ENCODE assay signal across 8 mouse cellular contexts in the genomic region with DNA sequence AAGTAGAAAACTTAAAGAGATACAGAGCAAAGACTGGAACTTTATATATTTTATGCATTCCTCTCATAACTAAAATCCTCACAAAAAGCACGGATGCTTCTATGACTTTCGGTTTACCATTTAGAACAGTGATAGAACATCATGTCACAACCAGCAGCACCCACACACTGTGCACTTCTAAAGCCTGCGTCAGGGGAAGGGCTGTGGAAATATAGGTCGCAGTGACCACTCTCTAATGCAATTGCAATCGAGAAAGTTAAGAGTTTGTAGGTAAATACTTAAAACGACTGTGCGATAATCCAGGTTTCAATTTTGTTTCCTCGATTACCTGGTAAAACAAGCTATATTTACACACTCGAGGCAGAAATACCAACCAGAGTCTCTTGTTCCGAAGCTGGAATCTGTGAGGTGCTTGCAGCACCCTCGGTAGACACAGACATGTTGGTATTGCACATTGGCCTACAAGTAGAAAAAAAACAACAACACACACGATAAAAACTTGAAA. TPM values are rescaled to one million over a fixed set of nuclear protein-coding genes. Genes with fewer than 3 reads are reported as not detected.
DNase-seq lines count a peak whose midpoint lies in the region; ATAC-seq and TF ChIP-seq lines count a peak whose summit lies in the region.

No protein-coding gene starts in this region.

- TF ChIP-seq CTCF in embryonic fibroblast, embryonic 13.5 days (IDR thresholded peaks at IDR 0.05; ENCODE audit: borderline replicate concordance, insufficient read depth, low read length): no peak
- no peak for TF ChIP-seq CTCF in olfactory bulb, adult 2 months (IDR thresholded peaks at IDR 0.05; ENCODE audit: insufficient read depth, low read depth, low read length)

- peak overlapping the region; percentile 95 for H3K27ac ChIP-seq in lung, embryonic 15.5 days
- H3K27ac ChIP-seq in embryonic fibroblast, embryonic 13.5 days (ENCODE audit: insufficient read depth, low read length): peak overlapping the region; percentile 99
- no peak overlapping the region for H3K27ac ChIP-seq in limb, embryonic 11.5 days (replicated peaks; ENCODE audit: low read depth, low read length)
- no peak overlapping the region for H3K27ac ChIP-seq in olfactory bulb, adult 2 months (ENCODE audit: insufficient read depth, low read depth, low read length)

- H3K9me3 ChIP-seq in lung, embryonic 15.5 days: no peaks in the 10 kb centered on the region
- no peaks in the 10 kb centered on the region for H3K9me3 ChIP-seq in limb, embryonic 11.5 days (ENCODE audit: control insufficient read depth, low read length)

- H3K4me2 ChIP-seq in lung, embryonic 15.5 days: peak overlapping the region; percentile 66
- peak overlapping the region; percentile 67 for H3K4me2 ChIP-seq in limb, embryonic 11.5 days (ENCODE audit: low read depth, severe bottlenecking)

- no peak for DNase-seq in lung, postnatal 14 days
- no peak for DNase-seq in limb, embryonic 11.5 days (ENCODE audit: low spot score)
- no peak for DNase-seq in left cerebral cortex, postnatal 4 days
- DNase-seq in B cell, adult 2 months: no peak
- DNase-seq in left cerebral cortex, postnatal 10 days (ENCODE audit: extremely low spot score in 1 of 2, low spot score in 2 of 2): no peak

- peak overlapping the region; percentile 84 for H3K4me3 ChIP-seq in lung, embryonic 15.5 days
- peak overlapping the region; percentile 97 for H3K4me3 ChIP-seq in embryonic fibroblast, embryonic 13.5 days (ENCODE audit: insufficient read depth, low read length)
- peak overlapping the region; percentile 88 for H3K4me3 ChIP-seq in limb, embryonic 11.5 days (ENCODE audit: low read depth, low read length)
- peak overlapping the region; percentile 85 for H3K4me3 ChIP-seq in olfactory bulb, adult 2 months (ENCODE audit: insufficient read depth, low read depth, low read length)

- H3K9ac ChIP-seq in lung, embryonic 15.5 days: peak overlapping the region; percentile 99
- H3K9ac ChIP-seq in limb, embryonic 11.5 days (ENCODE audit: low read length): peak overlapping the region; percentile 100

- peak; percentile 40; the same call in 1 of the 2 replicates for TF ChIP-seq POLR2A in embryonic fibroblast, embryonic 13.5 days (IDR thresholded peaks at IDR 0.05; ENCODE audit: low read depth, low read length)
- TF ChIP-seq POLR2A in olfactory bulb, adult 2 months (IDR thresholded peaks at IDR 0.05; ENCODE audit: insufficient read depth, low read depth, low read length): no peak

- intact Hi-C loops in left cerebral cortex, postnatal 4 days (cut with DNase I): no loop called here
- intact Hi-C loops in left cerebral cortex, postnatal 10 days (cut with DNase I): no loop called here

- H3K4me1 ChIP-seq in lung, embryonic 15.5 days: peaks cover 15% of the 10 kb centered on the region
- H3K4me1 ChIP-seq in embryonic fibroblast, embryonic 13.5 days (ENCODE audit: control insufficient read depth, insufficient read depth, low read length): peaks cover 5% of the 10 kb centered on the region
- peaks cover 4% of the 10 kb centered on the region; the same call in 1 of the 2 replicates for H3K4me1 ChIP-seq in limb, embryonic 11.5 days (ENCODE audit: control insufficient read depth, insufficient read depth, low read length)
- H3K4me1 ChIP-seq in olfactory bulb, adult 2 months (ENCODE audit: control insufficient read depth, insufficient read depth, low read length): peaks cover 4% of the 10 kb centered on the region

- peaks cover 32% of the 10 kb centered on the region for H3K36me3 ChIP-seq in lung, embryonic 15.5 days
- peaks cover 17% of the 10 kb centered on the region for H3K36me3 ChIP-seq in limb, embryonic 11.5 days (ENCODE audit: control insufficient read depth, insufficient read depth, low read length)

- no peak for ATAC-seq in lung, embryonic 15.5 days (ENCODE audit: borderline replicate concordance, extremely low read depth, low FRiP score, low TSS enrichment)
- ATAC-seq in limb, embryonic 11.5 days (ENCODE audit: insufficient number of reproducible peaks, low FRiP score, low TSS enrichment, low read depth): no peak

- H3K27me3 ChIP-seq in lung, embryonic 15.5 days: no peaks in the 10 kb centered on the region
- no peaks in the 10 kb centered on the region for H3K27me3 ChIP-seq in limb, embryonic 11.5 days (ENCODE audit: control insufficient read depth, insufficient read depth, low read length)

- 33% methylated on average over 12 of the region's 12 CpGs for WGBS in lung, embryonic 15.5 days
- 58% methylated on average over 12 of the region's 12 CpGs for WGBS in limb, embryonic 11.5 days
- WGBS in olfactory bulb, adult 2 months: 18% methylated on average over 12 of the region's 12 CpGs

RNA-seq across cellular contexts. Expression of a gene that starts 1.2 kb away (rescaled TPM):
- polyA plus RNA-seq in lung, embryonic 15.5 days (2015; fragmentation: Nextera tagmentation; extraction: Ambion mirVana): 38.5 and 47.7 TPM in 2 replicates
- polyA plus RNA-seq in embryonic fibroblast, embryonic 13.5 days (2011; ENCODE audit: insufficient read length, low read depth, missing spikeins): 122 and 229 TPM in 2 replicates
- polyA plus RNA-seq in limb, embryonic 11.5 days (2014; fragmentation: Nextera tagmentation; extraction: Ambion mirVana): 63.1 and 66.3 TPM in 2 replicates
- polyA plus RNA-seq in olfactory bulb, adult 2 months (2012; ENCODE audit: insufficient read depth, insufficient read length, low replicate concordance, missing spikeins): not detected in 2 replicates
- total RNA-seq in left cerebral cortex, postnatal 4 days (2021): 10 to 100 TPM; 39.1 to 51.9 TPM
- total RNA-seq in left cerebral cortex, postnatal 10 days (2021): 10 to 100 TPM; 39.5 to 42.1 TPM

RNA-seq across cellular contexts. Expression of a gene that starts 36.8 kb away (rescaled TPM):
- polyA plus RNA-seq in lung, embryonic 15.5 days (2015; fragmentation: Nextera tagmentation; extraction: Ambion mirVana): 17.5 and 18.5 TPM in 2 replicates
- 26.1 and 28.9 TPM in 2 replicates for polyA plus RNA-seq in embryonic fibroblast, embryonic 13.5 days (2011; ENCODE audit: insufficient read length, low read depth, missing spikeins)
- polyA plus RNA-seq in limb, embryonic 11.5 days (2014; fragmentation: Nextera tagmentation; extraction: Ambion mirVana): 19.8 and 20.3 TPM in 2 replicates
- not detected in 2 replicates for polyA plus RNA-seq in olfactory bulb, adult 2 months (2012; ENCODE audit: insufficient read depth, insufficient read length, low replicate concordance, missing spikeins)
- total RNA-seq in left cerebral cortex, postnatal 4 days (2021): 10 to 100 TPM; 36.9 to 37.6 TPM
- 10 to 100 TPM; 30.9 to 31.6 TPM for total RNA-seq in left cerebral cortex, postnatal 10 days (2021)

Comparison
In these comparisons a context has a peak if more than half of its experiments do, and no peak if none do; other contexts are left out.
1. H3K27ac ChIP-seq: peak in lung, embryonic 15.5 days (single experiment) and embryonic fibroblast, embryonic 13.5 days (single experiment); none in limb, embryonic 11.5 days (single experiment) and olfactory bulb, adult 2 months (single experiment).
2. RNA of a gene that starts 1.2 kb away (polyA plus RNA-seq): 122 to 229 TPM in embryonic fibroblast, embryonic 13.5 days, 63.1 to 66.3 TPM in limb, embryonic 11.5 days and 38.5 to 47.7 TPM in lung, embryonic 15.5 days; not detected in olfactory bulb, adult 2 months; every median in the first group is over 10 times any median in the second.
3. RNA of a gene that starts 36.8 kb away (polyA plus RNA-seq): 26.1 to 28.9 TPM in embryonic fibroblast, embryonic 13.5 days, 19.8 to 20.3 TPM in limb, embryonic 11.5 days and 17.5 to 18.5 TPM in lung, embryonic 15.5 days; not detected in olfactory bulb, adult 2 months; every median in the first group is over 10 times any median in the second.
4. Peak in every context shown above with its lines, with median percentiles within 50 percentile points of each other: H3K4me3 ChIP-seq.